Mouse (Mus musculus): ENCODE data around the gene Zfp978.
A peak's percentile ranks its signal among the peaks of the same experiment; 100 is the strongest.
"Not testable (repeated sequence)": the region's sequence is repeated elsewhere in the genome, so short reads cannot be mapped to it uniquely, and the experiment has no call there.

Gene Zfp978

DNA sequence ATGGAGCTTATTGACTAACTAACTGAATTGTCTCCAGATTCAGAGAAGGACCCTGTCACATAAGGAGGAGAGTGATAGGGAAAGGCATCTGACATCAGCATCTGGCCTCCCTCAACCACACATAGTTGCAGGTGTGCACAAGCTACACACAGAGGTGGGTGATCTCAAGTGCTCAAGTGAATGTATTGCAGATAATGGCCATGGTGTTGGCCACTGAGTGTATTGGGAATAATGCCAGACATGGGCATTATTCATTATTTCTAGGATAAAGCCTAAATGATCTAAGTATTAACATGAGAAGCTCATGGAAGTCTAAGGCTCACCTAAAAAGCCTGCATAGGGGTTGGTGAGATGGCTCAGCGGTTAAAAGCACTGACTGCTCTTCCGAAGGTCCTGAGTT lies 10.6 kb upstream of the Zfp978 start:
- not testable (repeated sequence) for DNase-seq (ENCODE audit: low spot score)

DNA sequence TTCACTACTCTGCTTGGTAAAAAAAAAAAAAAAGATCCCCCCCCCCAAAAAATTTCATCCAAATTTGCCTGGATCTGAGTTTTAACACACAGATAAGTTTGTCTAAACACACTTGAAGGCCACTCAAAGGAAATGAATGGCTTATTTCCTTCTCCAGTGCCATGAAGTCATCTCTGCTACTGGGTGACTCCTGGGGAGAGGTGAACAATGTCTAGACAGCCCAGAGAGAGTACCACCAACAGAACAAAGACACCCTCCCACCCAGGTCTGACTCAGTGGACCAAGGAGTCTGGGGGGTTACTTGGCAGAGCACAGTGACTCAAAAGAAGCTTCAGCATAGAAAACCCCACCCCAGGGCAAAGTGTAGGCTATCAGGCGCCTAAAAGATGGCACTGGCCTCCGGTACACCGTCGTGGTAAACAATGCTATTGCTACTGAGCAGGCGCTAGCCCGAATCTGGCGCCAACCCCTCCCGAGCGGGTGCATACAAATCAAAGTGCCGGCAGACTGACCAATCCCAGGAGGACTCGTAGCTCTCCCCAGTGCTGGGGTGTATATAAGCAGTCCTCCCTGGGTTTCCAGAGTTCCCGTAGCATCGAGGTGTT lies 9.6 kb upstream of the Zfp978 start:
- not testable (repeated sequence) for DNase-seq (ENCODE audit: low spot score)

DNA sequence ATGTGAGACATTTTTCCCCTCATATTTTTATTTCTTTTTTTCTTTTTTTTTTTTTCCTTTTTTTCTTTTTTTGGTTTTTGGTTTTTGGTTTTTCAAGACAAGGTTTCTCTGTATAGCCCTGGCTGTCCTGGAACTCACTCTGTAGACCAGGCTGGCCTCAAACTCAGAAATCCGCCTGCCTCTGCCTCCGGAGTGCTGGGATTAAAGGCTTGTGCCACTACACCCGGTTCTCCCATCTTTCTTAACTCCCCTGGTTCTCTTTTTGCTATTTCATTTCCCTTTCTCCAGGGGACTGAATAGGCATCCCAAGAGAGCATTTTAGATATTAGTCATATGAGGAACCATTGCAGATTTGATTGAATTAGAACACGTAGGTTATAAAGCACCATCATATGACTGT lies 7.5 kb upstream of the Zfp978 start:
- DNase-seq (ENCODE audit: low spot score): not testable (repeated sequence)

DNA sequence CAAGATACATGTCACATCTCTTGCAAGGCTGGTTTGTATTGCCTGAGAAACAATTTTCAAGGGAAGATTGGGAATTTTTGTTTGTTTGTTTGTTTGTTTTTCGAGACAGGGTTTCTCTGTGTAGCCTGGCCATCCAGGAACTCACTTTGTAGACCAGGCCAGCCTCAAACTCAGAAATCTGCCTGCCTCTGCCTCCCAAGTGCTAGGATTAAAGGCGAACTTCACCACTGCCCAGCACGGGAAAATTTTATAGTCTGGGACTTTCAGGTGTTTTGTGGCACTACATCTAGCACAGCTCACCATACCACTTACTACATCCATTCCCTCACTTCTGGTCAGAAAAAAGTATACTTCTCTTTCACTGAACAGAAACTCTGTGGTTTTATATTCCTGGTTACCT lies 5.1 kb upstream of the Zfp978 start:
- not testable (repeated sequence) for DNase-seq (ENCODE audit: low spot score)

DNA sequence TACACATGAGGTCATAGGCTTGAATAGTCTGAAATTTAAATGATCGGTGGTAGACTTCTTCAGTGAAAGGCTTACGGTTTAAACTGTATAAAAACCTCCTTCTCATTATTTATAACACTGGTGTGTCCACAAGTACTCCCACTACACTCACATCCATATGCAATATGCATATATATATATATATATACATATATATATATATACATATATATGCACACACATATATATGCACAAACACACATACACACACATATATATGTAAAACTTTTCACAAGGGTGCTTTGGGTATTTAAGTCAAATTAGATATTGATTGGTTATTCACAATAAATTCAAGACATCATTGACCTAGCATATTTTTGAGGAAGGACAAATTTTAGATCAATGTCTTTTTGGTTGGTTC lies 3.9 kb upstream of the Zfp978 start:
- not testable (repeated sequence) for DNase-seq (ENCODE audit: low spot score)

DNA sequence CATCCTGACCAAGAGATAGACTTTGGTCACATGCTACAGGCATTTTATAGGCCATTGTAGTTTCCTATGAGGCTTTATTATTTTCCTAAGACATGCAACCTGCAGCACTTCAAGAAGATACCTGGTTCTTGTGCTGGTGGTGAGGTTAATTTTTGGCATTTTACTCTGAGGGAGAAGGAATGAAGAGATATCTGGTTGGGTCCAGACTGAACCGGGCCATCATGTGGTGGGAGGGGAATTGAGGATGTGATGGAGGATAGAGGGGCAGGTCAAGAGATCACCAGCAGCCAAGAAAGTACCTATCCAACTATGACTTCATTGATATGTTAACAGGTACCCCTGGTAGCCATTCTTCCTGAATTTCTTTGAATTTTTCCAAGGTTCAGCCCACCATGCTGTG lies 769 bp downstream of the Zfp978 start:
- DNase-seq (ENCODE audit: low spot score): not testable (repeated sequence)

DNA sequence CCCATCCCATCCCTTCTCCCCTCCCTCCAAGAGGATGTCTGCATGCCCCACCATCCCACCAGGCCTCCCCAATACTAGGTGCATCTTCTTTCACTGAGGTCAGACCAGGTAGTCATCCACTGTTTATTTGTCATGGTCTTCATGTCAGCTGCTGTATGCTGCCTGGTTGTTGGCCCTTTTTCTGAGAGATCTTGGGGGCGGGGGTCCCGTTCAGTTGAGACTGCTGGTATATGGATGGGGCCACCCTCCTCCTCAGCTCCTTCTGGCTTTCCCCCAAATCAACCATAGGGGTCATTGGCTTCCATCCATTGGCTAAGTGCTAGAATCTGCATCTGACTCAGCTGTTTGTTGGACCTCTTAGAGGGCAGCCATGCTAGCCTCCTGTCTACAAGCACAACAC lies 8.5 kb downstream of the Zfp978 start:
- not testable (repeated sequence) for DNase-seq (ENCODE audit: low spot score)

DNA sequence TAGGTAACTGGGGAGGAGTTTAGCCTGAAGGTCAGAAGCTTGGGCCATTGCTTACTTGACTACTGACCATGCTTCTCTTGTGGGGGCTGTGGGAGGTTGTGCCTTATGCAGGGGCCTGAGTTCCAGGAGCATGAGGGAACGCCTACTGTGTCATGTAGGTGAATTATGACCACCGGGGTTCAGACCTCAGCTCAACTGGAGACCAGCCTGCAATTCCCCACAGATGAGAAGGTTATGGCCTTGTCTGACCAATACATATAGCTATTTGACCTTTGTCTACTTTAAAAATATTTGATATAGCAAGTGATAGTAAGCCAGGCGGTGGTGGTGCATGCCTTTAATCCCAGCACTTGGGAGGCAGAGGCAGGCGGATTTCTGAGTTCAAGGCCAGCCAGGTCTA lies 22.1 kb downstream of the Zfp978 start:
- DNase-seq (ENCODE audit: low spot score): not testable (repeated sequence)

DNA sequence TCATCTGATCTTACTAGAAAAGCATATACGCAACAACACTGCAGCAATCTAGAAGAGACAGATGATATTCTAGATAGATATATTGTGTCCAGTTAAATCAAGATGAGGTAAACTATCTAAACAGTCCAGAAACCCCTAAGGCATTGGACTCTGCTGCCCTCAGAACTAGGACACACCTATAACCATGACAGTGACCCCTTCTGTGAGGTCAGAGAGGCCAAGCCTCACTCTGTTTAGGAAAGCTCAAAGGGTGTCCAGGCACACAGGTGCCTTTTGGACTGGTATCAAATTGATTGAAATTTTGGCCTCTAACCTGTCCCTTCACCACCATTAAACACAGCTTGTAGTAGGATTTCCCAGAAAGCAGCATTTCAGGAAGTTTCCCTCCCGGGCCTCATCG lies 36.1 kb downstream of the Zfp978 start:
- DNase-seq (ENCODE audit: low spot score): not testable (repeated sequence)

DNA sequence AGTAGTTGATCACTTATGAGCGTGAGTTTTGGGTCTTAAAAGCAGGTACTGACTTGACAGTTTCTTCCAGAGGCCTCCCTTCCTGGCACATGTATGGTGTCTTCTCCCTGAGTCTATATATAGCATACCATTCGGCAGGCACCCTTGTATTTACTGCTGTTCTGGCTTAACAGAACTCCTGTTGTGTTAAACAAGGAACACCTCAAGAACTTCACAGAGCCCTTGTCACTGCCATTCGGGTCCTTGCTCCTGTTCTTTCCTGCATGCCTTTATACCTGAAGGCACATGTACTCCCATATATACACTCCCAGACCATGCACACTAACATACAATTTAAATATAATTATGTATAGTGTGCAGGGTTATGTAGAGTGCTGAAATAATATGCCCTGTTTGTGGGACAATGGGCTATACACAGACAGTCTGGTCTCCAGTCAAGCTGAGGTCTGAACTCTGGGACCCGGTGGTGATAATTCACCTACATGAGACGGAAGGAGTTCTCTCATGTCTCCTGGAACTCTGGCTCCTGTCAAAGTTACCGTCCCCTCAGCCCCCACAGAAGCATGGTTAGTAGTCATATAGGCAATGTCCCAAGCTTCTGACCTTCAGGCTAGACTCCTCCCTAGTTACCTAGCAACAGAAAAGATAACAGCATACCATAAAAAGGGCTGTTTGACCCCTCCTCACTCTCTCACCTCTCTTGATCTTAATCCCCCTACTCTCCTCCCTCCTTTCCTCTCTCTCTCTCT lies 37.0 kb downstream of the Zfp978 start:
- not testable (repeated sequence) for DNase-seq (ENCODE audit: low spot score)

DNA sequence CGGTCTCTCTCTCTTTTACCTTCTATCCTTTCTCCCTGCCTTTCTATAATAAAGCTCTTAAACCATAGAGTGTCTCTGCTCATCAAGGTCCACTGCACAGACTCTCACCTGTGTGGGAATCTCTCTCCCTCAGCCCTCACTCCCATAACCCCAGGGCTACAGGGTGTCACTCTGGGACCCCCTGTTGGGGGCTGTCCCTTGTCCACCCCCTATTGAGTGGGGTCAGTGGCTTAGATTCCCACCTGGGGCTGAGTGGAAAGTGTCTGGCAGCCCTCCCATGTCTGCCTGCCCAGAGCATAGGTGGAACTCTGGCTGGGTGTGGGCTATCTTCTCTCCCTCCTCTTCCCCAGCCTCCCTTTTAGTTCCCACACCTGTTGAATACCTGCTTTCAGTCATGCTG lies 37.6 kb downstream of the Zfp978 start:
- not testable (repeated sequence) for DNase-seq (ENCODE audit: low spot score)

DNA sequence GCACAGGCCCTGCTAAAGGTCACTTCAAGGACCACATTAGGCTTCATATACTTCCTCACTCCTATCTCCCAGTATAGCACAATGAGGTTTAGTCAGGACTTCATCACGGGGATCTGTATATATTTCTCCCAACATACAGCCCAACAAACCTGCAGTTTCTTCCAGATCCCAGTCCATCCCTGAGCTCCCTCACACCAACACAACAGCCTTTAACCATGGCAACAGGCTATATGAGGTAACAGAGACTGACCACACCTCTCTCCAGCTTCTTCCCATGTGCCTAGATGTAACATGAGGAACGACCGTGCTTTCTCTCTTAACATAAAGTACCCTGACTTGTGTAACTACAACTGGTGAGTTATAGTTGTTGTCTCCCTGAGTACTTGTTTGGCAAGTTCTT lies 38.4 kb downstream of the Zfp978 start:
- not testable (repeated sequence) for DNase-seq (ENCODE audit: low spot score)

DNA sequence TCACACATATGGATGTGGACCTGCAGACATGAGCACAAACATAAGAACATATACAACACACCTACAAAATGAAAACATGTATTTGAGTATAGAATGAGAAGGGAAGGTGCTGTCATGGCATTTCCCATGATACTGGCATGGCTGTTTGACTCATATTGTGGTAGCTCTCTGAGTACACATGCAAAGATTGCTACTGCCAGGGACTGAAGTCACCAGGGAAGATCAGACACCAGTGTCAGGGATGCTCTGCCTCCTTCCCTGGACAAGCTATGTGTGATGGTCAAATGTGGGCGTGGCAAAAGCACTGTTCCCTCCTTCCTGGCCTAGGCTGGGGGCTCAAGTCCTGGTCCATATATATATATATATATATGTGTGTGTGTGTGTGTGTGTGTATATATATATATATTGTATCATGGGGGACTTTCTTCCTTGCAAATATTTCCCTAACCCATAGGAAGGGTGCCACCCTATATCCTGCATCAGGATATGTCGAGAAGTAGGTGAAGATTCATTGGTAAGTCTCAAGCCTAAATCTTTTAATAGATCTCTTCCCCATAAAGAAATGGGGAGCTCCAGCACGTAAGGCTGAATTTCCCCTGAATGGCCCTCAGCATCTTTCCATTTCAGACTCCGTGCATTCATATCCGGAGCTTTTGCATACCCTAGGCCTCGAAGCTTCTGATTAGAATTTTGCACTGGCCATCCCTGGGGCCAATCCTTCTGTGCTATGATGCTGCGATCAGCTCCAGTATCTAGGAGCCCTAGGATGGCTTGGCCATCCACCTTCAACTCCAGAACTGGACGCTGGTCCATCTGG lies 39.1 kb downstream of the Zfp978 start:
- not testable (repeated sequence) for DNase-seq (ENCODE audit: low spot score)

DNA sequence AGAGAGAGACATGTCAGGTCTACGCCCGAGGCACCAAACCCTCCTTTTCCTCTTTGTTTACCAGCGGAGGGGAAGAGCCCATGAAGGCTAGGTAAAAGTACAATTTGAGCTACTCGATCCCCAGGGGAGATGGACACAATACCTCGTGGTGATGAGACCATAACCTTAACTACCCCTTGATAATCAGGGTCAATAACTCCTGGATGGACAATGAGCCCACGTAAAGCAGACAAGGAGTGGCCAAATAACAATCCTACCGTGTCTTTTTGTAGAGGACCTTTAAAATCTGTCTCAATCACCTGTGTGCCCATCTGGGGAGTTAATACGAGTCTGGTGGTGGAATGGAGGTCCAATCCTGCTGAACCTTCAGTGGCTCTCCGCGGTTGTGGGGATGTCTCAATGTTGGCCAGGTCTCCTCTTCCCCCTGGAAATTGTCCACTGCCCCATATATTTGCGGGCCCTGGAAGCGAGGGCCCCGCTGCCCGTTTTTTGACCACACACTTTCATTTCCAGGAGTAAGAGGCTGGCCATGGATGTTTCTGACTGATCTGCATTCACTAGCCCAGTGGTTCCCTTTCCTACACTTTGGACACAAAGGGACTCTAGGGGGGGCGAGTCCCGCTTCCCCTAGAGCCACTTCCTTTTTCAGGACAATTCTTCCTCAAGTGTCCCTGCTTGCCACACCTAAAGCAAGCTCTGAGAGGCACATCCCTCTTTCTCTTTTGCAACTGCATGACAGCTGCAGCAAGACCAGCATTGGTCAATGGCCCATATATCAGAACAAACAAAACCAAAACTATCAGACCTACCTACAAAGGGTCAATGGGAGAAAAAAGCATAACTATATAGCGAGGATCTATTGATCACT lies 40.0 kb downstream of the Zfp978 start:
- not testable (repeated sequence) for DNase-seq (ENCODE audit: low spot score)

DNA sequence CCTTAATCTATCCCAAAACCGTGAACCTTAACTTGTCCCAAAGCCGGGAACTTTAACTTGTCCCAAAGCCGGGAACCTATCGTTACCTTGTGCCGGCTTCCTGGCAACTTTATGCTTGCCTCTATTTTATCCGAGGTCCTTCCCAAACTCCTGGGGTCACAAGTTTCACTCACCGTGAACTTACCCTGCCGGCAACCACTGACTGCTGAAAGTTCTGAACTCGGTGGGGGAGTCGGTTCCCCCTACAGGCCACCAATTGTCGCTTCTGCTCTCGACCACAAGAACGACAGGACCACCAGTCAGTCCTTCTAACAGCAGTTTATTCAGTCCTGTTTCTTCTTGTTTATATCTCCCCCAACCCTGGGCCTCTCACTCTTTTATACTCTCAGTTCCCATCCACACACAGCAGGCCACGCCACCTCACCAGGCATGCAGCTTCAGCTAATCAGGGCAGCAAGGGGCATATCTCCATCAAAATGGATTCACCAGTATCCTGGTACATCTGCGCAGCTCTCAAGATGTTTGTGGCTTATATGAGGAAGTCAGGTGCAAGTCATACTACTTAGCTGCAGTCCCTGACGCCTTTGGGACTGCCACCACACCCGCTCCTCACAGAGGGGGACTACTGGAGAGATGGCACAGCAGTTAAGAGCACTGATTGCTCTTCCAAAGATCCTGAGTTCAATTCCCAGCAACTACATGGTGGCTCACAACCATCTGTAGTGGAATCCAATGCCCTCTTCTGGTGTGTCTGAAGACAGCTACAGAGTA lies 40.8 kb downstream of the Zfp978 start:
- not testable (repeated sequence) for DNase-seq (ENCODE audit: low spot score)

DNA sequence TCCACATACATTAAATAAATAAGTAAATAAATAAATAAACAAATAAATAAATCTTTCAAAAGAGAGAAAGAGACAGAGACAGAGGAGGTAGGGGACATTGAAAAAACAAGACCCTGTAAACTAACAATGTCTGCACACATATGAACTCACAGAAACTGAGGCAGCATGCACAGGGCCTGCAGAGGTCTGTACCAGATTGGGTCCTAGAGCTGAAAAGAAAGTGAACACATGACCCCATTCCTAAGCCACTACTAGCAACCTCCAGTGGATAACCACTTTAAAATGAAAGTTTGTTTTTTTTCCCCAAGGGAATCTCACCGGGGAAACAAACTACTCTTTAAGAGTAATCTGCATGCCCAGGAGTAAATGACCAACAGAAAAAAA lies 41.4 kb downstream of the Zfp978 start:
- DNase-seq (ENCODE audit: low spot score): not testable (repeated sequence)

DNA sequence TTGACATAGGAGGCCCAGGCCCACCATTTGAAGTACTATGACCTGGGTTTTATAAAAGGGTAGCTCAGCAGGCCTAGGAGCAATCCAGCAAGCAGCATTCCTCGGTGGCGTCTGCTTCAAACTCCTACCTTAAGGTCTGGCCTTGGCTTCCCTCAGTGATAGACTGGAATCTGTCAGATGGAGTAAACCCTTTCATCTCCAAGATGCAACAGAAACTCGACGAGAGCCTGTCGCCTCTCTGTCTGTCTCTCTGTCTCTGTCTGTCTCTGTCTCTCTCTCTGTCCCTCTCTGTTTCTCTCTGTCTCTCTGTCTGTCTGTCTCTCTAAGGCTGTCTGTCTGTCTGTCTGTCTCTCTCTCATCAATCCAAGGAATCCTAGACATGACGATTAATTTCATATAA lies 42.4 kb downstream of the Zfp978 start:
- not testable (repeated sequence) for DNase-seq (ENCODE audit: low spot score)

DNA sequence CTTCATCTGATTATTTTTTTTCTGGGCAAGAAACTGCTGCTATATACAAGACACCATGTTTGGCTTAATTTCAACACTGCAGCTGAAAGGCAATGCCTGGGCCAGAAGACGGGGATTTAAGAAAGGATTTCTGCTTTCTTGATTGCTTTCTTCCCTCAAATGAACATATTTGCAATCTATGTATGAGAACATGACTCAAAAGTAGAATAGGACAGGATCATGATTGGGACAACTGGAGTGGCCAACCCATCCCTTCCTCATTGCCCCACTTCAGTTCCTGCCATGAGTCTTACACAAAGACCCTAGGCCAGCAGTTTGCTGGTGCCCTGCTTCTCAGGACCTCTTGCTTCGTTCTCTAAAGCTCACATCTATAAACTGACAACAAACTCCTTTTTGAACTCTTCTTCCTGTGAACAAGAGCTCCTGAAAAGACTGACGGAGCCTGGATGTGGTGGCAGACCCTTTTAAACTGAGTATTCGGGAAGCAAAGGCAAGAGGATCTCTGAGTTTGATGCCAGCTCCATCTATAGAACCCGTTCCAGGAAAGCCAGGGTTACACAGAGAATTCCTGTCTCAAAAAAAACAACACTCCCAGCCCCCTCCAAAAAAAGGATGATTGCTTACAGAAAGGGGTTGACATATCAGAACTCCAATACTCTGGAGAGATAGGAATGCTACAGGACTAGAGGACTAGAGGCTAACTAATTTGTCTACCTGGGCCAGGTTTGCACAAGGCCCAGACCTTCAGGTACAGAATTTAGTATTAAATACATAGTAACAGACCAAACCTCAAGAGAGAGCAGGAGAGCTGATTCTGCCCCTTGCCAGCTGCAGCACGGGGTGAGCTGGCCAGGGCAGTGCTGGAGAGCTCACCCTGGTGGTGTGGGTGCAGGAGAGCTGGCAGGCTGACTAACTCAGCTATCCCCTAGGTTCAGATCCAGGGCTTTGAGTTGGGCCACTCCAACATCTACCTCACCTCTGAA lies 43.1 kb downstream of the Zfp978 start:
- DNase-seq (ENCODE audit: low spot score): not testable (repeated sequence)

DNA sequence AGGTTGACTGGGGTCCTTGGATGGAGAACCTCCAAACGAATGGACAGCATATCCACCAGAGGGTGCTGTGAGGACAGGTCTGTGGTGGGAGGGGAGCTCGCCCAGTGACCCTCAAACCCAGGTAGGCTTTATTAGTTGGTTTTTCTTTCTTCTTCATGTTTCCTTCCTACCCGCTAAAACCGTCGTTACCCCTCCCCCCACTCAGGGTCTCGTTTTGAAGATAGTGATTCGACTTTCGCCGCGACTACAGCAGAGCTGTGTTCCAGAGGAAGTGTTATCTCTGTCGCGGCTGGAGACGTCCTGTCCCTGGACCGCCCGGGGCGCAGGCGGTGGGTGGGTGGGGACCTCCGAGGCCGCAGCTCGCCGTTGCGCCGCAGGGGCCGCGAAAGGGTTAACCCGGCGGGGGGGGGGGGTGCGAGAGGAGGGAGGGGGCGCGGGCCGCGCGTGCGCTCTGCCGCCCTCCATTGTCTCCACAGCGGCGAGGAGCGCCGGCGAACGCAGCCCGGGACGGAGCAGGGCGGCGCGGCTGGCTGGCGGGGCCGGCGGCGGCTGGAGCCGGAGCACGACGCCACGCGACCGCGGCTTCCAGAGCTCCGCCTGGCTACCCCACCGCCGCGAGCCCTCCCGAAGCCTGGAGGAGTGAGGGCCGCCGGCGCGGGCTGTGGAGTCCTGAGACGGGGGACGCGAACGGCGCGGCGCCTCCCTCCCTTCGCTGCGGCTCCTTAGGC lies 45.8 kb downstream of the Zfp978 start:
- peak; percentile 52 for DNase-seq (ENCODE audit: low spot score)
